Mouse (Mus musculus): ENCODE data around the gene Ankrd9. TPM values are rescaled to one million over a fixed set of nuclear protein-coding genes. Genes with fewer than 3 reads are reported as not detected.

The Ankrd9 gene
- polyA plus RNA-seq, 1 experiment from 2014 or later, result 14.5 TPM

DNA sequence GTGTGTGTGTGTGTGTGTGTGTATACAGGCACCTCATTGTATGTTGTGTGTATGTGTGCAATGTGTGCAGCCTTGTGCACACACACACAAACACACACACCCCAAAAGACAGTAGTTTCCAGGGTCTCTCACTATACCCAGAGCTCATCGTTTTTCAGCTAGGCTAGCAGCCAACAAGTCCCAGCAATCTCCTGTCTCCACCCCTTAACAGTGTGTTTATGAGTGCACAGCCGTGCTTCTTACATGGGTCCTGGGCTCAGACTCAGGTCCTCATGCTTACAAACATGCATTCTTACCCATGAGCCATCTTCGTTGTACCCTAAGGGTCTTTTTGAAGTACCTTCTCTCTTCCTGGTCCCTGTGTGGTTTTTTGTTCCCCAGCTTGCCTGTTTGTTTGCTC, 13.3 kb downstream of the Ankrd9 start:
- no peaks in the 10 kb centered on the region for H3K27me3 ChIP-seq (ENCODE audit: control insufficient read depth, insufficient read depth, low read length)
- H3K4me2 ChIP-seq (ENCODE audit: low read depth, severe bottlenecking), result no peak overlapping the region
- WGBS, result 77% methylated on average over 3 of the region's 3 CpGs
- no peak for ATAC-seq (ENCODE audit: insufficient number of reproducible peaks, low FRiP score, low TSS enrichment, low read depth)
- H3K9ac ChIP-seq (ENCODE audit: low read length), result no peak overlapping the region
- H3K4me1 ChIP-seq (ENCODE audit: control insufficient read depth, insufficient read depth, low read length), result no peaks in the 10 kb centered on the region
- H3K4me3 ChIP-seq (ENCODE audit: low read depth, low read length), result no peak overlapping the region
- H3K27ac ChIP-seq (replicated peaks; ENCODE audit: low read depth, low read length), result no peak overlapping the region
- H3K9me3 ChIP-seq (ENCODE audit: control insufficient read depth, low read length), result no peaks in the 10 kb centered on the region
- H3K36me3 ChIP-seq (ENCODE audit: control insufficient read depth, insufficient read depth, low read length), result 0 out of 2 replicates have a peak, but pooled peaks cover 5% of the 10 kb centered on the region
- no peak for DNase-seq (ENCODE audit: low spot score)

DNA sequence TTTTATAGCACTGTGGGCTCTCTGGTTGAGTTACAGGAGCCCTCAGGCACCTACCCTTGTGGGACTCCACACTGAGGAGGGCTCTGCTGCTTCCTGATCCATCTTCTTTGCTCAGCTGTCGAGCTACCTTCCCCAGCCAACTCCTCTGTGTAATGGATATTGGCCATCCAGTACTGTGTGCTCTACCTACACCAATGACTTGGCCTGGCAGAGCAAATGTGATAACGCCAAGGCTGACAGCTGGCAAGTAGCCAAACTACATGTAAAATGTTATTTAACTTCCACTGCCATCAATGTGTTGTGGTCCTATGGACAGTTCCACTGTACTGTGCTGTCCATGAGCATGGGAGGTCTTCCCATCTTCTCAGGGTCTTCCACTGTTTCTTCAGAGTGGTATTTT, 16.9 kb downstream of the Ankrd9 start:
- Histone ChIP-seq H3K27ac (replicated peaks; ENCODE audit: low read depth, low read length) (no peak overlapping the region), H3K9ac (ENCODE audit: low read length) (no peak overlapping the region), H3K4me3 (ENCODE audit: low read depth, low read length) (no peak overlapping the region), H3K9me3 (ENCODE audit: control insufficient read depth, low read length) (no peaks in the 10 kb centered on the region), H3K27me3 (ENCODE audit: control insufficient read depth, insufficient read depth, low read length) (no peaks in the 10 kb centered on the region), H3K36me3 (ENCODE audit: control insufficient read depth, insufficient read depth, low read length) (no peaks in the 10 kb centered on the region), H3K4me2 (ENCODE audit: low read depth, severe bottlenecking) (no peak overlapping the region), H3K4me1 (ENCODE audit: control insufficient read depth, insufficient read depth, low read length) (no peaks in the 10 kb centered on the region)
- DNase-seq (ENCODE audit: low spot score), result no peak
- ATAC-seq (ENCODE audit: insufficient number of reproducible peaks, low FRiP score, low TSS enrichment, low read depth), result no peak
- 89% methylated on average over 2 of the region's 2 CpGs for WGBS

DNA sequence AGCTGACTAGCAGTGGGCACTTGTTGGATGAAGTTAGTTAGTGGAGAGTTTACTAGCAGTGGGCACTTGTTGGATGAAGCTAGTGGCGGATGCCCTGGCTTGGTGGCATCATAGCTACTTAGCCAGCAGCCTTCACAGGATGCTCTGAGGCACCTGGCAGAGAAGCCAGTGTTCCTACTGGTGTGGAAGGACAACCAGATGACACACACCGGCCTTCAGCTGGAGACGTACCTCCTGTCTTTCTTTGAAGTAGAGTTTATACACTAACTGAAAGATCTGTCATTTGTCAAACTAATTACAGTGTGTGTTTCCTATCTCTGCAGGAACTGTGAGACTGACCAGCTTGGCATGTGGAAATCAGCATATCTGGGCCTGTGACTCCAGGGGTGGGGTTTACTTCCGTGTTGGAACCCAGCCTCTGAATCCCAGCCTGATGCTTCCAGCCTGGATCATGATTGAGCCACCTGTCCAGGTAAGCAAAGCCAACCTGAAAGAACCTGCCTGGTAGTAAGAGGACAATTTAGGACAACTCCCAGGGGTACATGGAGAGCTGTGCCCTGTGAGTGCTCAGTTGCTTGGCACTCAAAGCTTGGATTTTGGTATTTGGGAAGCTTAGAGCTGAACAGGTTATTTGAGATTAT, 24.4 kb downstream of the Ankrd9 start:
- ATAC-seq (ENCODE audit: insufficient number of reproducible peaks, low FRiP score, low TSS enrichment, low read depth), result no peak

DNA sequence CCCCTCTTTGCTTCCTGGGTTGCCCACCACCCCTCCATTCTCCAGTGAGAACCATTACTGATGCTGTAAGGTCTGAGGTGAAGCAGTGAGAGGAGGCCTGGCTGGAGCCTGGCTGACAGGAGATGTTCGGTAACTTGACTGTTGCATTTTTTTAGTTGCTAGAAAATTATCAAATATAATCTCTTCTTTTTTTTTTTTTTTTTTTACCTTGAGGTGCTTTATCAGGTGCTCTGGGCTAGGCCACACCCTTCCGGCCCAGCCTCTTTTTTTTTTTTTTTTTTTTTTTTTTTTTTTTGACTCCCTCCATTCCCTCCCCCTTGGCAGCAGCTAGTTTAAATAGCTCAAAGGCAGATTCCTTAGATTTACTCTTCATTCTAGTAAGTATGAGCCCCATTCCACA, 24.9 kb downstream of the Ankrd9 start:
- no peak overlapping the region for H3K27ac ChIP-seq (replicated peaks; ENCODE audit: low read depth, low read length)
- no peak overlapping the region for H3K9ac ChIP-seq (ENCODE audit: low read length)
- 98% methylated on average over 2 of the region's 2 CpGs for WGBS
- no peaks in the 10 kb centered on the region for H3K9me3 ChIP-seq (ENCODE audit: control insufficient read depth, low read length)
- no peaks in the 10 kb centered on the region for H3K36me3 ChIP-seq (ENCODE audit: control insufficient read depth, insufficient read depth, low read length)
- no peaks in the 10 kb centered on the region for H3K4me1 ChIP-seq (ENCODE audit: control insufficient read depth, insufficient read depth, low read length)
- ATAC-seq (ENCODE audit: insufficient number of reproducible peaks, low FRiP score, low TSS enrichment, low read depth) (no peak), DNase-seq (ENCODE audit: low spot score) (no peak)
- no peak overlapping the region for H3K4me3 ChIP-seq (ENCODE audit: low read depth, low read length)
- H3K27me3 ChIP-seq (ENCODE audit: control insufficient read depth, insufficient read depth, low read length), result no peaks in the 10 kb centered on the region
- H3K4me2 ChIP-seq (ENCODE audit: low read depth, severe bottlenecking), result no peak overlapping the region

More for the DNA sequence above, 24.4 kb downstream of the Ankrd9 start:
- no peak overlapping the region for H3K4me3 ChIP-seq (ENCODE audit: low read depth, low read length)
- H3K9ac ChIP-seq (ENCODE audit: low read length), result no peak overlapping the region
- H3K27ac ChIP-seq (replicated peaks; ENCODE audit: low read depth, low read length), result no peak overlapping the region
- H3K4me1 ChIP-seq (ENCODE audit: control insufficient read depth, insufficient read depth, low read length), result no peaks in the 10 kb centered on the region
- H3K9me3 ChIP-seq (ENCODE audit: control insufficient read depth, low read length), result no peaks in the 10 kb centered on the region
- H3K27me3 ChIP-seq (ENCODE audit: control insufficient read depth, insufficient read depth, low read length), result no peaks in the 10 kb centered on the region
- 71% methylated on average over 4 of the region's 4 CpGs for WGBS
- H3K36me3 ChIP-seq (ENCODE audit: control insufficient read depth, insufficient read depth, low read length), result no peaks in the 10 kb centered on the region
- no peak for DNase-seq (ENCODE audit: low spot score)
- no peak overlapping the region for H3K4me2 ChIP-seq (ENCODE audit: low read depth, severe bottlenecking)

DNA sequence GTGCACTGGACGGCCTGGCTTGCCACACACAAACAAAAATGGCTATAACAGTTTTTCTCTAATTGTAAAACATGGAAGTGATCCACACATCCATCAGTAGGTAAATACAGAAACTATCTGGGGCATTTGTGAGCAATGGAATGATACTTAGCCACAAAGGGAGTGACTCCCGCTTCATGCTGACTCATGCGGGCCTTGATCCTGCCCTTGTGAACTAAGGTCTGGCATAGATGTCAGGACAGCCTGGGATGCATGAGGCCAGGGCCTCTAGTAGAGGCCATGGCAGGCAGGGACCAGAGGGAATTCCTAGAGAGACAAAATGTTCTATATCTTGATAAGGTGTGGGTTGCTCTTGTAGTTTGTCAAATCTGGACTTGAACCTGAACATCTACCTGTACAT, 25.4 kb downstream of the Ankrd9 start:
- Histone ChIP-seq H3K9me3 (ENCODE audit: control insufficient read depth, low read length) (no peaks in the 10 kb centered on the region), H3K4me2 (ENCODE audit: low read depth, severe bottlenecking) (no peak overlapping the region), H3K9ac (ENCODE audit: low read length) (no peak overlapping the region), H3K27ac (replicated peaks; ENCODE audit: low read depth, low read length) (no peak overlapping the region), H3K4me3 (ENCODE audit: low read depth, low read length) (no peak overlapping the region), H3K27me3 (ENCODE audit: control insufficient read depth, insufficient read depth, low read length) (no peaks in the 10 kb centered on the region), H3K4me1 (ENCODE audit: control insufficient read depth, insufficient read depth, low read length) (no peaks in the 10 kb centered on the region), H3K36me3 (ENCODE audit: control insufficient read depth, insufficient read depth, low read length) (no peaks in the 10 kb centered on the region)
- 90% methylated on average over 3 of the region's 3 CpGs for WGBS
- ATAC-seq (ENCODE audit: insufficient number of reproducible peaks, low FRiP score, low TSS enrichment, low read depth), result no peak
- DNase-seq (ENCODE audit: low spot score), result no peak

DNA sequence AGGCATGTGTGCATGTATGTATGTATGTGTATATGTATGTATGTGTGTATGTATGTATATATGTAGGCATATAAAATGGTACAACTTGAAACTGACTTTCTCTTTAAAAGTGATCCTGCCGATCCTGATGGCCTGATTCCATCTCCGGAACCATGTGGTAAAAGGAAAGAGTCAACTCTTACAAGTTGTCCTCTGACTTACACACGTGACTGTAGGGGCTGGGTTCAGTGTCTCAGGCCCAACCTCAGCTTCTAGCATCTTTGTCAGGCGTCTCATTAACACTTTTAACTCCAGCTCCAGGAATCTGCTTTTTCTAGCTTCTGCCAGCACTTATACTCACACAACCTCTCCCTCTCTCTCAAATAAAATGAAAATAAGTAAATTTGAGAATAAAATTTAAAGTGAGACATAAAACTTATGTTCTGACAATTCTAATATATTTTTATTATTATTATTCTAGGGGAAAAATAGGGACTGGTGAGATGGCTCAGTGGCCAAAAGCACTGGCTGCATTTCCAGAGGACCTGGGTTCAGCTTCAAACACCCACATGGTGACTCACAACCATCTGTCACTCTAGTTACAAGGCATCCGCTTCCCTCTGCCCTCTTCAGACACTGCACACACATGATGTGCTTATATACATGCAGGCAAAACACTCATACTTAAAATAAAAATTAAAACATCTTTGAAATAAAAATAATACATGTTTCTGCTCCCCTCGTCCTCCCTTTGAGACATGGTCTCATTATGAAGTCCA, 26.0 kb downstream of the Ankrd9 start:
- no peak overlapping the region for H3K4me3 ChIP-seq (ENCODE audit: low read depth, low read length)
- H3K36me3 ChIP-seq (ENCODE audit: control insufficient read depth, insufficient read depth, low read length), result no peaks in the 10 kb centered on the region
- no peak overlapping the region for H3K9ac ChIP-seq (ENCODE audit: low read length)
- no peak overlapping the region for H3K27ac ChIP-seq (replicated peaks; ENCODE audit: low read depth, low read length)
- H3K27me3 ChIP-seq (ENCODE audit: control insufficient read depth, insufficient read depth, low read length), result no peaks in the 10 kb centered on the region
- ATAC-seq (ENCODE audit: insufficient number of reproducible peaks, low FRiP score, low TSS enrichment, low read depth) (no peak), DNase-seq (ENCODE audit: low spot score) (no peak)
- H3K4me2 ChIP-seq (ENCODE audit: low read depth, severe bottlenecking), result no peak overlapping the region
- WGBS, result 79% methylated on average over 6 of the region's 6 CpGs
- no peaks in the 10 kb centered on the region for H3K4me1 ChIP-seq (ENCODE audit: control insufficient read depth, insufficient read depth, low read length)
- H3K9me3 ChIP-seq (ENCODE audit: control insufficient read depth, low read length), result no peaks in the 10 kb centered on the region

DNA sequence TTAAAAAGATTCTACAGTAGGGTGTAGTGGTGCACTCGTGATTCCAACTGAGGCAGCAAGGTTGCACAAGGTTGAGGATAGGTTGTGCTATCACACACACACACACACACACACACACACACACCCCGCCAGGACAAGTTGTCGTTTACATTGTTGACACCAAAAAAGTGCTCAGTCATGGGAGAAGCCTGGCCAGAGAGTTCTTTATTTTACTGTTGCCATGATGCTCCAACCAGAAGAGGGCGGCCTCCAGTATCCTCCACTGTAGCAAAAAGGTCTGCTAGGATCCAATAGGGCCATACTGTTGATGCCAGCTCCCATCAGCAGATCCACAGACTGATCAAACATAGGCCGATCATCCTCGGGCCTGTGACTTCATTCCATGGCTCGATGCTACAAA, 27.6 kb downstream of the Ankrd9 start:
- 79% methylated on average over 7 of the region's 7 CpGs for WGBS
- no peaks in the 10 kb centered on the region for H3K4me1 ChIP-seq (ENCODE audit: control insufficient read depth, insufficient read depth, low read length)

DNA sequence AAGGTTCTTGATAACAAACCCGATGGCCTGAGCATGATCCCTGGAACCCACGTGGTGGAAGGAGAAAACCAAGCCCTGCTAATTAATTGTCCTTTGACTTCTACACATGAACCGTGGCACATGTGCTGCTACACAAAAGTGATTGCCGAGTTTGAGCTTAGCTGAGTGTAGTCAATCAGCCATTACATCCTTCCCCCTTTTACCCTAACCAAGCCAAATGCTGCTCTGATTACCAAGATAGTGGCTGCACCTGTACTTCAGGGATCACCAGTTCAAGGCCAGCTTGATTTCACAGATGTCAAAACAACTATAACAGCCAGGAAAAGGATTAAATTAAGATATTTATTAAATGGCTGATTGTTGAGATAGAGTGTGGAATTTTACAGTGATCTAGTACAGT, 28.7 kb downstream of the Ankrd9 start:
- Histone ChIP-seq H3K4me2 (ENCODE audit: low read depth, severe bottlenecking) (no peak overlapping the region), H3K9me3 (ENCODE audit: control insufficient read depth, low read length) (no peaks in the 10 kb centered on the region), H3K4me3 (ENCODE audit: low read depth, low read length) (no peak overlapping the region), H3K36me3 (ENCODE audit: control insufficient read depth, insufficient read depth, low read length) (no peaks in the 10 kb centered on the region), H3K9ac (ENCODE audit: low read length) (no peak overlapping the region), H3K27me3 (ENCODE audit: control insufficient read depth, insufficient read depth, low read length) (no peaks in the 10 kb centered on the region), H3K27ac (replicated peaks; ENCODE audit: low read depth, low read length) (no peak overlapping the region), H3K4me1 (ENCODE audit: control insufficient read depth, insufficient read depth, low read length) (no peaks in the 10 kb centered on the region)
- ATAC-seq (ENCODE audit: insufficient number of reproducible peaks, low FRiP score, low TSS enrichment, low read depth) (no peak), DNase-seq (ENCODE audit: low spot score) (no peak)
- whole genome bisulfite sequencing, result 91% methylated on average over 4 of the region's 4 CpGs

More for the DNA sequence above, 27.6 kb downstream of the Ankrd9 start:
- ATAC-seq (ENCODE audit: insufficient number of reproducible peaks, low FRiP score, low TSS enrichment, low read depth) (no peak), DNase-seq (ENCODE audit: low spot score) (no peak)
- Histone ChIP-seq H3K9me3 (ENCODE audit: control insufficient read depth, low read length) (no peaks in the 10 kb centered on the region), H3K9ac (ENCODE audit: low read length) (no peak overlapping the region), H3K27me3 (ENCODE audit: control insufficient read depth, insufficient read depth, low read length) (no peaks in the 10 kb centered on the region), H3K4me2 (ENCODE audit: low read depth, severe bottlenecking) (no peak overlapping the region), H3K36me3 (ENCODE audit: control insufficient read depth, insufficient read depth, low read length) (no peaks in the 10 kb centered on the region), H3K4me3 (ENCODE audit: low read depth, low read length) (no peak overlapping the region), H3K27ac (replicated peaks; ENCODE audit: low read depth, low read length) (no peak overlapping the region)

Measured in limb, embryonic 11.5 days (tissue).